Mouse (Mus musculus) cerebellum, postnatal 4 days (tissue): Measurements from ENCODE around the gene Ppp2r3c.
"Not testable (repeated sequence)": the region's sequence is repeated elsewhere in the genome, so short reads cannot be mapped to it uniquely, and the experiment has no call there.

Source experiments
- DNase-seq, 2 experiments: peaks; one replicate each; pipeline ENCODE4 v3.0.0; 2022; ENCODE audit warnings: low spot score in 2 of 2, mixed read lengths in 1 of 2

Gene Ppp2r3c

DNA sequence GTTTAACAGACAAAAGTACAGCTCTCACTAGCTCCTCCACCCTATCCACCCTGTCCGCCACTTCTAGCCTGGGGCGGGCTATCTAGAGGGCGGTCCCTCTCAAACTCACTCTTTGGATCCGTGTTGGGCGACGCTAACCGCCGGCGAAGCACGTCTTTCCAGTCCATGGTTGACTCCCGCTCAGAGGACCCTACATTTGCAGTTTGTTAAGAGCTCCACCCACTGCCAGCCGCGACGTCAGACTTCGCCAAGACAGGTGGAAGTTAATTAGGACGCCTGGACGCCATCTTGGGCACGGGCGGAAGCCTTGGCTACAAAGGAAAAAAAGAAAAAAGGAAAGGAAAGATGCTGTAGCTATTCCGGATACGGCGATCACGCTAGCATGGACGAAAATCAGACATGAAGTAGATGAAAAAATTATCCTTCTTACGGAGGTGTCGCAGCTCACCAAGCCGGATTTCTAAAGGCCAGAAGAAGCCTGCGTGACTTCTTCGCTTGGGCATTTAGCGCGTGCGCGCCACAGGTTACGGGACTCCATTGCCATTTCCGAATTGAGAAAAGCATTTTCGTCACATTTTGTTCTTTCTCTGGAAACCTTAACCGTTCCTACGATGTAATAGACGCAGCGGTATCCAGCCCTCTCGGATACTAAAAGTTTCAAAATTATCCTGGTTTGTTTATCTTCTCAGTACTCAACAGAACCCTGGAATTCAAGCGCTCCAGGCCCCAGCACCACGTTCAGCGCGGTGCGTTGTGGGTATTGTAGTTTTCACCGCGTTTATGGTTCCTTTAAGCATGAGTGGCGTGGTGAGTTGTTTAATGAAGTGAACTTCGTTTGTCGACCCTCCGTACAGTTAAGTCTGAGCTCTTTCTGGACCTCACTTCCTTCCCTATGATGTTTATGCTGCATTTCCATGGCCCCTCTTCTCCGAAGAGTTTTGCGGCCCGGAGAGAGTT is at the start of gene Ppp2r3c:
Gene Ppp2r3c, minus strand, starts transcription at position 514 of the 957 bp plus-strand sequence.
- peak; percentile 54 to 83 for DNase-seq

DNA sequence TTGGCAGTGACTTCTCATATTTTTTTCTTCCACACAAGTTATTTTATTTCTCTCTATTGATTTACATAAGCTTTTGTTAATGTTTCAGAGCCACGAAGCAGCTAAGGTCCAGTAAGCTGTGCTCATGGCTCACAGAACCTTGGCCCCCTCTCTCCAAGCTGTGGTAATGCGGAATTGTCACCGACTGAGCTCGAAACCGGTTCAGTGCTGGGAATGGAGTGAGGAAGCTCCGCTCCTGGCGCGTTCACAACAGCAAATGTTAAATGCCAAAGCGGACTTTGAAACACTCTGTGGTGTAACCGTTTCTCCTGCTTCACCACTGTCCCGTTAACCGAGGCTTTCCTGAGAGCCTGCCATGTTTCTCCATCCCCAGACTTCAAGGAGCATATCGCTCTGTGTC is 41.8 kb upstream of the Ppp2r3c start:
- DNase-seq, result no peak

DNA sequence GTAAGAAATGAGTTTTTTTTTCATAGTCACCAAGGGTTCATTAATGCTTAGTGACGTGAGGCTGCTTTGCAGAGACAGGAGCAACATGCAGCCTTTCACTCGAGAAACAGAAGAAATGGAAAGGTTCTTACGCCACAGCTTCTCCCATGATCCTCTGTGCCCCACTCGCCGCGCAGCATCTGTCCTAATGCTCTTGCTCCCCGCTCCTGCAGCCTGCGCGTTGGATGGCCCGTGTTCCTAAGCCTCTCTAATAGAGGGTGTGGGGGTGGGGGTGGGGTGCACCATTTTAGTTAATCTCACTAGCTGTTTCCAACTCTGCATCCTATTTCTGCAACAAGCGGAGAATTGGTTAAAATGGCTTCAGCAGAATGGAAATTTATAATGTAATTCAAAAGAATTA is 41.2 kb upstream of the Ppp2r3c start:
- DNase-seq, result no peak

DNA sequence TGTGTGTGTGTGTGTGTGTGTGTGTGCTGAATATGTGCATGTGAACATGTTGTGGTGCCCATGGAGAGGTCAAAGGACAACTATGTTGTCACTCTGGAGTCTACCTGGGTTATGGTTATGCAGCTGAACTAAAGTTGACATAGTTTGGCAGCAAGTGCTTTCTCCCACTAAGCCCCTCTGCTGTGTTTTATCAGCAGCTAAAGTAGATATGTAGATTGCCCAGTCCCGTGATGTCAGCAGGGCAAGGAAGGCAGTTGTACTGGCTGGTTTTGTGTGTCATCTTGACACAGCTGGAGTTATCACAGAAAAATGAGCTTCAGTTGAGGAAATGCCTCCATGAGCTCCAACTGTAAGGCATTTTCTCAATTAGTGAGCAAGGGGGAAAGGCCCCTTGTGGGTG is 40.2 kb upstream of the Ppp2r3c start:
- not testable (repeated sequence) for DNase-seq

DNA sequence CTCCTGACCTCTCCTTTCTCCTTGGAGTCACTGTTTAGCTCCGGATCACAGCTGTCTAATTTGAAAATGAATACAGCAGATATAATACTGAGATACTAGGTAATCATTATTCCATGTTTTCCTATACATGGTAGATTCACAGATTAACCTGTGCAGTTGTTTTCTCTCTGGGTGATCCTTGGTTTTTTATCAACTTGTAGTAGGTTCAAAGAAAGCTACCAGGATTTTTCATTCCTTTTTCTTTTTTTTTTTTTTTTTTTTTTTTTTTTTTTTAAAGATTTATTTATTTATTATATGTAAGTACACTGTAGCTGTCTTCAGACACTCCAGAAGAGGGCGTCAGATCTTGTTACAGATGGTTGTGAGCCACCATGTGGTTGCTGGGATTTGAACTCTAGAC is 35.7 kb upstream of the Ppp2r3c start:
- DNase-seq, result not testable (repeated sequence)

DNA sequence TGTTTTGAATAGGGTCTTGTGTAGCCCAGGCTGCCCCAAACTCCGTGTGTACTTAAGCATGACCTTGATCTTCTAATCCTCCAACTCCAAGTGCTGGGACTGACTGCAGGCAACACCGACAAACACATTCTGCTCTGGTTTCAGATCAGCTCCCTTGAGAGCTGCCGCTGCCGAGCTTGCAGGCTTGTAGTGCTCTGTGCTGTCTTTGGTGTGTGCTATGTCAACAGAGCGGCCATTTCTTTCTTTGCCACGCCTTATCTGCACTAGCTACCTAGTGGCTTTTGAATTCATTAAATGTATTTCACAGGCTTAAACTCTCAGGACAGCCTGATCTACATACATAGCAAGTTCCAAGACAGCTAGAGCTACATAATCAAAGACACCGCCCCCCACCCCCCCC is 30.9 kb upstream of the Ppp2r3c start:
- no peak for DNase-seq

DNA sequence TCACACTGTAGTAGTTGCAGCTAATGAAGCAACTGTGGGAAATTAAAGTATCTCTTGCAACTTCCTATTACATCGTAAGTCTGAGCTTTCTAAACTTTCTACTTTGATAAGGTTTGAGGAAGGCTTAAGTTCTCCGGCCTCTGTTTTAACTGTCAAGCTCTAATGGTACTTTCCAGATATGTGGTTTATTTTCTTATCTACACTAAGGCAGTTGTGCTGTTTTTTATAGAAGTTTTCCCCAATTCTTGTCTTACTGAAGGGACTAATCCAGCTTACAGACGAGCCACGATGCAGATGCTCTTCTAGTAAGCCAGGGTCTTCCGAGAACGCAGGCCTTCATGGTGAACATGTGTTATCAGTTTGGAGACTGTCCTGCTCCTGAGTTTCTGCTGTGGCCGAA is 26.6 kb upstream of the Ppp2r3c start:
- no peak for DNase-seq

DNA sequence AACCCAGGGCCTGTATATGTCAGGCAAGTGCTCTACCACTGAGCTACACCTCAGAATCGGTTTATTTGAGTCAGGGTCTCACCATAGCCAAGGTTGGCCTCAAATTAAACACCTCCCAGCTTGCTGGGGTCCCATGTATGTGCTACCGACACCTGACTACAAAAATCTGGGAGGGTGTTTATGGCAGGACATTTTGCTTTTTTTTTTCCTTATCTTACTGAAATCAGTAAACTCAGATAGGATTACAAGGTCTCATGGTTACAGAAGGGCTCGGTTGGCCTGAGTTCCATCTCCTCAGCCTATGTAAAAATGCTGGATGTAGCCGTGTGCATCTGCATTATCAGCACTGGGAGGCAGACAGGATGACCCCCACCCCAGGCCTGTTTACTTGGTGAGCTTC is 26.0 kb upstream of the Ppp2r3c start:
- no peak for DNase-seq

DNA sequence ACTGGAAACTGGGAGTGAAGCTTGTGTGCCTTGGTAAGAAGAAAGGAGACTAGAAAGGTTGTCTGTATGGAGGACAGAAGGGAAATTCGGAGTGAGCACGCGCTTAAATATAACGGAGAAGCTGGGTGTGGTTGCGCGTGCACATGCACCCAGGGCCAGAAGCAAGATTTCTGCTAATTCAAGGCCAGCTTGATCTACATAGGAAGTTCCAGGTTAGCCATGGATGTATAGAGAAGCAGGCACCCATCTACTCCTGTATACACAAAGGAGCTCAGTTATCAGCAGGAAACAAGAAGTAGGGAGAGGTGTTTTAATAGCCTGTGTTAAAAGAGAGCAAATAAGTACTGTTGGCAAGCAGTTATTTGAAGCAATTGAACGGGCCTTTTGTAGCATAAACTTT is 22.9 kb upstream of the Ppp2r3c start:
- DNase-seq, result no peak

DNA sequence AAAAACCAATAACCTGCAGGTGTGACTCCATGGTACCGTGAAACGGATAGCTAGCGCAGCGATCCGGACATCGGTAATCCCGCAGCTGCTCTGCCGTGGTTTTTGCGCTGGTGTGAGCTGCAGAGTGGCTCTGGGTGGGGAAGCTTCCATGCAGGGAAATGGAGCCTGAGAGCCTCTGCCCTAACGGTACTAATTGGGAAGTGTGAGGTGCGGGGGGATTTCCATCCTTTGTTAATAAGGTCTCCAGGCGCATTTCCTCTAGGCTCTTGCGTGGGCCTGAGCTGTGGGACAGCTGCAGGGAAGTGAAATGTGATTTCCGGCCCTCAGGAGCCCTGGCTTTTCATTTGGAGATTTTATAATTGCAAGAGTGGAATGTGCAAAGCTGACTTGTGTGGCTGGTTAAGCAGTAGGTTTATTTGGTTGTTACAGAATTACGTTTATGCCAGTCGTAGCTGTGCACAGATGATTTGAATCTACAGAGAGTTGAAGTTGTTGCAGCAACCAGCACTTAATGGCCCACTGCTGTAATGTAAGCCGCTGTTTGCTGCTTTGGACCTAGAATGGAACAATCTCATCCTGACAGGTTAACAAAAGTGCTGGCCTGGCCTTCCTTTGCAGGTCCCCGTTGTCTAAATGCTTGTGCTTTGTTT is 19.0 kb upstream of the Ppp2r3c start:
- no peak for DNase-seq

DNA sequence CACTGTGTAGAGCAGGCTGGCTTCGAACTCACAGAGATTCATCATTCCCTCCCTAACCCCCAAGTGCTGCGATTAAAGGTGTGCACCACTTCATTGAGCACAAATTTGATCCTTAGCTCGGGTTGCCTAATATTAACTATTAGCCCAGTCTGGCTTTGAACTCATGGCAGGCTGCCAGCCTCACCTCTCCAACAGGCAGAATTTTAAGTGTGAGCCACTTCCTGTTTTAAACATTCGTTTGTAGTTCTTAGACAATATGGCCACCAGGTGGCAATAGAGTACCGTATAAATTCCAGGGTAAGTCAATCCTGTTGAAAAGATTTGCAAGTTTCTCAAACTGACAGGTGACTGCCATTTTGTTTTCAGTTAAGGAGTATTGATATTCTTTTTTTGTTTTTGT is 12.4 kb upstream of the Ppp2r3c start:
- peak; percentile 25 to 71 for DNase-seq

DNA sequence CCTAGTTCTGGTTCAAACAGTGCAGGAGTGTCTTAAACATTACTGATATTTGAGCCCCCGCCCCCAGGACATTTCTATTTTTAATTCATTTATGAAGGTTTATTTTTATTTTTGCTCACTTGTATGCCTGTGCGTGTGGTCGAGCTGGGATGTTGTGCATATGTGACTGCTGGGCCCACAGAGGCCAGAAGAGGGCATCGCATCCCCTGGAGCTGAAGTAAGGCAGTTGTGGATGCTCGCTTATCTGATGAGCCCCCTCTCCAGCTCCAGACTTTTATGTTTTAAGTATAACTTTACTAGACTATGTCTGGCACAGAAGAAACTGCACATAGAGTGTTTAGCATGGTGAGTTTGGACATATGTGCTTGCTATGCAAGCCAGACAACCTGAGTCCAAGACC is 11.1 kb upstream of the Ppp2r3c start:
- DNase-seq, result no peak

DNA sequence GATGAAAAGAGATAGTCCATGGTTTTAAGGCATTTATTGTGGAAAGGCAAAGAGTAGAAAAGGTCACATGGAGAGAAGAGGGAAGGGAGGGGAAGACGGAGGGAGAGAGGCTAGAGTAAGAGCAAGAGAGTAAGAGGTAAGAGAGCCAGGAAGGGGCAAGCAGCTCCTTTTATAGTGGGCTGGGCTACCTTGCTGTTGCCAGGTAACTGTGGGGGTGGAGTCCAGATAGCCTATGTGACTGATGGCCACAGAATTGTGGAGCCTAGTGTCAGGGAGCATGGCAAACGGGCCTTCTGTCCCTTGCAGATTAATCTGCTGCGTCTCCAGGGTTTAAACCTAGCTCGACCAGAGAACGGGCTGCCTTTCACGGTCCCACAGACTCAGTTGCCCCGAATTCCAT is 9.0 kb upstream of the Ppp2r3c start:
- DNase-seq, result no peak

DNA sequence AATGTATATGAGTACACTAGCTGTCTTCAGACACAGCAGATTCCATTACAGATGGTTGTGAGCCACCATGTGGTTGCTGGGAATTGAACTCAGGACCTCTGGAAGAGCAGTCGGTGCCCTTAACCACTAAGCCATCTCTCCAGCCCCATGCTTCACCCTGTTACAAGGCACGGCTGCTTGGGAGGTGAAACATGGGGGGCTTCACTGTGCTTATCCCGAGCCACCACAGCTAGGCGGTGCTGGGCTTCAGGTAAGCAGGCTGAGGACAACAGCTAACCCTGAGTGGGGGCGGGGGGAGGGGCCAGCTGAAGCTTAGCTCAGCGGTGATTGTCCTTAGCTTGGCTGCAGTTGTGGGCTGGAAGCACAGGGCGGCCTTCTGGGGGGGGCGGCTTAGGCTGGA is 6.7 kb upstream of the Ppp2r3c start:
- no peak for DNase-seq

DNA sequence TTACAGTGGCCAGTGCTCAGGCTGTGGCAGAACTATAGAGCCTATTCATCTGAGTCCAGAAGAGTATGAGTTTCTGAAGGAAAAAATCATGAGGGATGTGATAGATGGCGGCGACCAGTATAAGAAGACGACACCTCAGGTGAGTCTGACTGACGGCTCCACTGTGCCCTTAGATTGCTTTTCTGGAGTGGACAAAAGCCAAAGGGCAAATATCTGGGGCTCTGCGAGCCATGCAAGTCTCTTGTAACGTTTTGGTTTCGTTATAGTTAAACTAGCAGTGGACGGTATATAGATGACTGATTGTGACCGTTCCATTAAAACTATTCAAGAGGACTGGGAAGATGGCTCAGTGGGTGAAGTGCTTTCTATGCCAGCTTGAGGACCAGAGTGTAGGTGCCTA is 5.9 kb upstream of the Ppp2r3c start:
- DNase-seq, result no peak

DNA sequence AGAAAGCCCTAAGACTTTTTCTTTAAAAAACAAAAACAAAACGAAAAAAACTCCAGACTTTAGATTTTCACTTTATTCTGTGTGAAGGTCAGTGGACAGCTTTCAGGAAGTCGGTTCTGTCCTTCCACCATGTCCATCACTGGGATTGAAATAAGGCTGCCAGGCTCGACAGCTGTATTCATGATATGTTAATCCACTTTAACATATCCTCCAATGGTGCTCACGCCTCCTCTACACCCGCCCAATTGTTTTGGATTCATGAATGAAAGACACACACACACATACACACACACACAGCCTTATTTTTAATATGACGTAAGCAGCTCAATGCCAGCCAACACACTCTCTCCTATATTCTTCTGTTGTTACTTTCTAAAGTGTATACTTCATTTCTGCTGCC is 4.8 kb upstream of the Ppp2r3c start:
- DNase-seq, result no peak

DNA sequence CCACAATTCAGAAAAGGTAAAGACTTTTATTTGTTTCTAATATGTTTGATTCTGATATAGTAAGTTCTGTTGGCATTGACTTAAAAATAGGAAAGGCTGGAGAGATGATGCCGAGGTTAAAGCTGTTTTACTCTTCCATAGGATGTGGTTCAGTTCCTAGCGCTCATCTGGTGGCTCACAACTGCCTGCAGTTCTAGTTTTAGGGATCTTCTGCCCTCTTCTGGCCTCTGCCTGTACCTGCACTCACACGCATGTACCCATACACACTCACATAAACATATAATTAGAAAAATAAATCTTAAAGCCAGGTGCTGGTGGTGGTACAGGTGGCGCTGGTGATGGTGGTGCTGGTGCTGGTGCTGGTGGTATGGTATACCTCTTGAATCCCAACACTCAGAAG is 3.6 kb upstream of the Ppp2r3c start:
- DNase-seq, result no peak

DNA sequence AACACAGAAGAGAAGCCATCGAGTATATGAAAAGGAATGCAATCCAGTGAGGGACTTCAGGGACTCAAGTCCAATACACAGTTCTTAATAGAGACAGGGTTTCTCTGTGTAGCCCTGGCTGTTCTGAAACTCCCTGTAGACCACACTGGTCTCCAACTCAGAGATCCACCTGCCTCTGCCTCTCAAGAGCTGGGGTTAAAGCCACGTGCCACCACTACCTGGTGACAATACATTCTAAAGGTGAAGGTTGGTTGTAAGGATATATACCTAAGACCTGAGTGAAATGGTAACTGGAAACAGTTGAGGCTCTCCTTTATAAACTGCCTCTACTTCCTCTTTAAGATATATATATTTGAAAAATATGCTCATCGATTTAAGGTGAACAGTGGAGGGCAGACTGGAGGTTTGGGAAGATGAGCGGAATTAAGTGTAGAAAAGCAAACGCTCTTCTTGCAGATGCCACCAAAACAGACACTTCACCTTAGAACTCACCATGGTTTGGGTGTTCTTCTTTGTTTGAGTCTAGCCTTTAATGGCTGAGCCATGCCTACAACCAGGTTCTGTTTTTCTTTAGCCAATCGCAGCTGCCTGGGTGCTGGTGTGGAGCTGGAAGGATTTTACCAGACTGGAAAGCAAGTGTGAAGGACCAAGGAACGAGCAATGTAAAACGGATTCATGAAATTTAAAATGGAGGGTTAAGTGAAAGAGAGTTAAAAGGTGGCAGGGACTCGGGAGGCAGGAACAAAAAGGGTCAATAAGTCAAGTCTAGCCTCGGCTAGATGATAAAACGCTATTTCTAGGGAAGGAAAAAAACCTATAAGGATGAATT is 1.1 kb downstream of the Ppp2r3c start:
- no peak for DNase-seq

DNA sequence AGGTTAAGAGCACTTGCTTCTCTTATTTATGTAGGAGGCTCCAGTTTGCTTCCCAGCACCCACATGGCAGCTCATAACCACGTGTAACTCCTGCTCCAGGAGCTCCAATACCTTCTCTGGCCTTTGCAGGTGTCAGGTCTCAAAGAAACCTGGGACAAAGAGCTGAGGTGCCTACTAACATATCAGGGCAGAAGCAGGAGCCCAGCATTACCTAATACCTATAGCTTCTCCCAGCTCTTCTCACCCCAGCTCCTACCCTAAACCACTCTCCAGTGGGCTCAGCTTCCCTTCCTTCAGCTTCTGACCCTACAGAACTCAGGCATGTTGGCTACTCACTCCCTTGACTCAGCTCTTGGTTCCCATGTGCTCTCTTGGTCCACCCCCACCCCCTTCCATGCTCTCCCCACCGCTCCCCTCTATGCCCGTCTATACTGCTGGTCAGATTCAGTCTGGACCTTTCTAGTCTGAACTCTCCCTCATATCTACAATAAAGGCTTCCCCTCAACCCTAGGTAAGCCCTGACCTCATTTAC is 1.9 kb downstream of the Ppp2r3c start:
- no peak for DNase-seq

DNA sequence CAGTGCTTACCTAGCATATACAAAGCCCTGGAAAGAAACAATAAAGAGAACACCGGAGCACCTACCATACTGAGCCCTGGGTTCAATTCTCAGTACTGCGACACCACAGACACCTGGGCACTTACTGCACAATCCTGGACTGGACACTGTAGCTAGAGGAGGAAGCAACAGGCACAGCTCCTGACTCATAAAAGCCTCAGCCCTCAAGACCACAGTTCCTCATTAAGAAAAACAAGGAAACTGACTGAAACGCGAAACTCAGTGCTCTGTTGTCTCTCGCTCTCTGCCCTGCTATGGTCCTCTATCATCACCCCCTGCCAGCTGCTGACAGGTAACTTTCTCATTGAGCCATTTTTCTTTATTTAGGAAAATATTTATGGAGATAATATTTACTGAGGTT is 3.5 kb downstream of the Ppp2r3c start, which contains the start of gene 1110008L16Rik:
Gene 1110008L16Rik, plus strand, starts transcription at position 242 of the 400 bp plus-strand sequence.
- DNase-seq, result no peak

DNA sequence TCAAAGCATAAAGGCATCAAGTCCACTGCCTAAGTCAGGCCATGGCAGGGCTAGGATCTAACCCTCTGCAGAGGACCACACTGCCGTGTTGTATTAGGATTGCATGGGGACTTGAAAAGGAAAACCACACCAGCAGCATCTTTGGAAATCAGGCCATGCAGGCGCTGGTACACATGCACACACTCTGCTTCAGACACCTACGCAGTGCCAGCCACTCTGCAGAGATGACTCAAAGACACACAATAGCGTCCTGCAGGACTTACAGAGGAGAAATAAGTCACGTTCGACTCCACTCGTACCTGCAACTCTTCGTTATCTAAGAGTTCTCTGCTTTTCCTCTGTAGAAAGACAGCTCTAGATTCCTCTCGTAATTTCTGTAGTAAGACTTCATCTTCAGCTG is 4.7 kb downstream of the Ppp2r3c start:
- DNase-seq, result no peak

DNA sequence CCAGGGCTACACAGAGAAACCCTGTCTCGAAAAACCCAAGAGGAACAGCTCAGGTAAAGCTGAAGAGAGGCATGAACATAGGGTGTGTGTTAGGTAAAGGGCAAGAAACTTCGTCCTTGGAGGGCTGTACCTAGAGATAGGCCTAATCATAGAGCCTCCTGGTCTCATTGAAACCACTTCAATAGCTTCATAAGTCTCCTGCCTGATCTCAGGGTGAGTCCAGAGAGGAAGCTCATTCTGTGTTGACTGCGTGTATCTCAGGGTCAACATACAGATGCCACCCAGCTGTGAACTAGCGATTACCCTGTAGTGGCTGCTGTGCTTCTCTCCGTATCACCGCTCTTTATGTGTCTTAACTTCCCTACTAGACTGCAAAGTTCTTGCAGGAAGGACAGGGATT is 25.2 kb downstream of the Ppp2r3c start:
- DNase-seq, result not testable (repeated sequence)
